Mouse (Mus musculus) ES-Bruce4 (cell line): Measurements from ENCODE around the gene Ncf1.
A peak's percentile ranks its signal among the peaks of the same experiment; 100 is the strongest.

ENCODE experiments used
- CTCF ChIP-seq: IDR thresholded peaks from one replicate; pipeline ENCODE4 v1.8.1; 2011; ENCODE audit warnings: low read depth, low read length
- EP300 ChIP-seq: IDR thresholded peaks from 2 replicates; pipeline ENCODE4 v1.6.1; 2011; ENCODE audit warnings: low read depth, low read length; ENCODE audit not compliant: insufficient read depth
- POLR2A ChIP-seq: IDR thresholded peaks from one replicate; pipeline ENCODE4 v1.8.1; 2011; ENCODE audit warnings: low read length; ENCODE audit not compliant: insufficient read depth

- TF ChIP-seq CTCF: no peak
- peak; percentile 48 for TF ChIP-seq POLR2A
- no peak for TF ChIP-seq EP300
These were observed 45.3 kb downstream of the Ncf1 start, which contains the start of gene Gtf2ird2 for GRCm38 (mm10) chr5:134183880-134184808.
